Mouse (Mus musculus) ovary, postnatal 10 days (tissue): ENCODE data around the gene Arl3.
A peak's percentile ranks its signal among the peaks of the same experiment; 100 is the strongest.
"Not testable (repeated sequence)": the region's sequence is repeated elsewhere in the genome, so short reads cannot be mapped to it uniquely, and the experiment has no call there.

Source experiments
- DNase-seq: peaks from one replicate; pipeline ENCODE4 v3.0.0; 2022; ENCODE audit warnings: low spot score

The Arl3 gene

GRCm38 (mm10) chr19:46587823-46588508 lies 15.0 kb upstream of the Arl3 start:
- peak; percentile 64 for DNase-seq

DNA sequence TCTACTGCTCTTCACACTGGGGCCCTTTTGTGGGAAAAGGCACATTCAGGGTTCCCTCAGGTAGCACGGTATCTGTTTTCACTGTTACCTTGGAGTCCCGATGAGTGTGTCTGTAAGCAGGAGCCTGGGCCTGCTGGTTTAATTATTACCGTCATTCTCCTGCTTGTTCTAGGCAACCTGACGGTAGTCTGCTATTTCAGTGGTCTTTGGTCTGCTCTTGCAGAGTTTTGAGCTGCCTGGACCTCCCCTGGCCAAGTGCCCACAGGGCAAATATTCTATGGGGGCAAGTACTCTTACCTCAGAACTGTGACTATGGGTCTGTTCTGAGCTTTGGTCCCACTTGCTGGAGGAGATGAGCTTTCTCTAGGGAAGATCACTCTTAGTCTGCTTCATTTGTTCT lies 2.2 kb upstream of the Arl3 start:
- DNase-seq, result no peak

DNA sequence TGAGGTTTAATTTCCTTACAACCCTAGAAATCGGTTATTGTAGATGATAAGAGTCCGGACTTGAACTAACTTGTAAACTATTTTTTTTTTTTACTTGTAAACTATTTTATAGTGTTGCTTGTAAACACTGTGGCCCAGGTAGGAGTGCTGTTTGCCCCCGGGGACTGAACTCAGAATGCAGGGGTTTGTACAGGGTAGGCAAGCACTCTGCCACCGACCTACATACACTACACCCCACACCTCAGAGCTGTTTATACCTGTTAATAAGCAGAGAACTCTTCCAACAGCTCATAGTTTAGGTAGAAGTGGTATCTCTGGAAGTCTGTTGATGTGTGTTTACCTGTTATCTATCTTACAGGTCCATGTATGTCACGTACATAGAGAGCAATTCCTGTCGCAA lies 992 bp upstream of the Arl3 start:
- no peak for DNase-seq

DNA sequence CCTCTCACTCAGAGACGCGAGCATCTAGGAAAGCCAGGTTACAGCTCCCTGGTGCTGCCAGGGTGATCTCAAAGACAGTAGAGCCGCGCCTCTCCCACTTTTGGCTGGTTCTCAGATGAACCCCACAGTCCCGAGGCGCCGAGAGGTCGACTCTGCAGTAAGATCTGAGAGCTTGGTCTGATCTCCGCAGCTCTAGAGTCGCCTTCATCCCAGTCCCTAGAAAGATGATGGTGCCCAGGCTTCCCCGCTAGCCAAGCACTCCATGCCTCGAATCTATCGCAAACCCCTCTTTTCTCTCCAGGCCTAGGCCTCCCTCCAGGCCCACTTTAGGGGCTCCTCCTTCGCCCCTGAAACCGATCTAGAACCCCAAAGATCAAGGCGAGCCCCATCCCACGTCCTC lies 450 bp downstream of the Arl3 start:
- DNase-seq, result no peak

- no peak for DNase-seq
Observed at GRCm38 (mm10) chr19:46571878-46572244, 1.1 kb downstream of the Arl3 start.

- not testable (repeated sequence) for DNase-seq
Observed at GRCm38 (mm10) chr19:46571211-46571877, 1.7 kb downstream of the Arl3 start.

- no peak for DNase-seq
Observed at GRCm38 (mm10) chr19:46564043-46564462, 8.9 kb downstream of the Arl3 start.

DNA sequence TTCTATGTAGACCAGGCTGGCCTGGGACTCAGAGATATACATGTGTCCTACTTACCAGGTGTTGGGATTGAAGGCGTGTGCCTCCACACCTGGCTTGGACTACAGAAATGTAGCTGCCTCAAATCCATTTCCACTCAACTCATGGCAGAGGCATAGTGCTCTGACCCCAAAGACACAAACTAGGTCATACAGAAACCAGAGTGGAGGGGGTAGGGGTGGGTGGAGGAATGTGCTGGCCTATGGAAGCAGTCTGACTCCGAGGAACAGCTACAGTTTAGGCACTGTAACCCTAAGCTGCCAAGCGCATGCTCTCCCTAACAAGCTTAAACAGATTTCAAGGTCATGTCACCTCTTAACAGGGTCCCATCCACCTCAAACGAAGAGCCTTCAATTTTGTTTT lies 9.4 kb downstream of the Arl3 start:
- DNase-seq, result no peak

GRCm38 (mm10) chr19:46562581-46563515 lies 10.2 kb downstream of the Arl3 start:
- no peak for DNase-seq

GRCm38 (mm10) chr19:46562132-46562531 lies 10.9 kb downstream of the Arl3 start:
- DNase-seq, result peak; percentile 14

DNA sequence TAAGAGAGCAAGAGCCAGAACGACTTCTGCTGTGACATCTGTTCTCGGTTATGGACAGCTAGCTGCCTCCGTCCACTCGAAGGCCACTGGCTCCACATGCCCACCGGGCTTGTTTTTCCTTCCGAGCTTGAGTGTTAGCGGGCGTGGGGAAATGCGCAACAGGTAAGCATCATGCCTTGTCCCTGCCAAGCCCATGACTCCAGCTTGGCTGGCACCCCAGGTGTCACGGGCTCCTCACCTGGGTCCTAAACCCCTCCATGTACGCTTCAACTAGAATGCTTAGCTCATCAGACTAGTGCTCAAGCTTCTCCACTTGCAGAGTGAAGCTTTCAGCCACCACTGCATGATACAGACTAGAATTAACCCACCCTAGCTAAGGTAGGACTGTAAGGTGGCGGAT lies 14.4 kb downstream of the Arl3 start:
- DNase-seq, result no peak

DNA sequence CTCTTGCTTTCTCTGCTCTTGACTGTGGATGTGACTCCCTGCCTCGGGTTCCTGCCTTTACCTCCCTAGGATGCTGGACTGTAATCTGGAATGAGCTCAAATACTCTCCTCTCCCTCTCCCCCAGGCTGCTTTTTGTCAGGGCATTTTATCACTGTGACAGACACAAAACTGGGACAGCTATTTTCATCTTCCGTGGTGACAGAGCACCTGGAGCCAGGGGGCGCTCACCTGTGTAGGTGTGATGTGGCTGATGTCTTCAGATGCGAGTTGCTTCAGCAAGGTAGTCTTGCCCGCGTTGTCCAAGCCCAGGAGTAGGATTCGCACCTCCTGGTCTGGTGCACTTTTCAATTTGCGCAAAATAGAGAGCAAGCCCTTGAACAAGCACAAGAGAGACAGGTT lies 15.0 kb downstream of the Arl3 start:
- no peak for DNase-seq

DNA sequence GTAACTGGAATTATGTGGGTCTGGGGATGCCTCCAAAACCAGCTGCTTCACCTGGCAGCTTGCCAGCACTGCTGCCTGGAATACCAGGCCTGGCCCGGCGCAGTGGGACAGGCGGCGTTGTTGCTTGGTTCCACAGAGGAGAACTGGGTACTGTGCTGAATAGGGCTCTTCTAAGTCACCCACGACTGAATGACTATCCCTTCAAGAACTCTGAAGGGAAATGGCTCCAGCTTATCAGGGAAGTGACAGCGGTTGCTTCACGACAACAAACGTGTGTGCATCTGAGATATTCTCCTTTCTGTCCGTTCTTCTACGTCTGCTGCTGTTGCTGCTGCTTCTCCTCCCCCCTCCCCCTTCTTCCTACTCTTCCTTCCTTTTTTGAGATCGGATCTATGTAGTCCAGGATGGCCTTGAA lies 19.4 kb downstream of the Arl3 start:
- no peak for DNase-seq

DNA sequence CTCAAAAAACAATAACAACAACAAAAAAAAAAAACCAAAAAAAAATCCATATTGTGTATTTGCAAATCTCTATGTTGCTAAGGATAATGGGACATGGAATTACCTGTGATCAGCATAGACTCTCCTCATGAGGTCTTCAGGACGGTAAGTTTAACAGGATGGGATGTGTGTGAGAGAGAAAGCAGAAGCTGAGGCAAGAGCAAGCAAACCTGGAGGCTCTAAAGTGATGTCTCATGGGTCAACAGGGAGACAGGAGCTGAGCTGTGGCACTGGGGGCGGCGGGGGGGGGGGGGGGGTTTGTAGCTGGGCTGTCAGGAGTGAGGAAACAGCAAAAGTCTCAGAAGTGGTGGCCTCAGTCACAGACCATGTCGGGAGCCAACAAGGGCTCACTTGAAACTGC lies 20.5 kb downstream of the Arl3 start:
- no peak for DNase-seq

GRCm38 (mm10) chr19:46550385-46550784 lies 22.6 kb downstream of the Arl3 start:
- DNase-seq, result no peak

- DNase-seq, result no peak
Observed at GRCm38 (mm10) chr19:46548110-46548509, 24.9 kb downstream of the Arl3 start.

DNA sequence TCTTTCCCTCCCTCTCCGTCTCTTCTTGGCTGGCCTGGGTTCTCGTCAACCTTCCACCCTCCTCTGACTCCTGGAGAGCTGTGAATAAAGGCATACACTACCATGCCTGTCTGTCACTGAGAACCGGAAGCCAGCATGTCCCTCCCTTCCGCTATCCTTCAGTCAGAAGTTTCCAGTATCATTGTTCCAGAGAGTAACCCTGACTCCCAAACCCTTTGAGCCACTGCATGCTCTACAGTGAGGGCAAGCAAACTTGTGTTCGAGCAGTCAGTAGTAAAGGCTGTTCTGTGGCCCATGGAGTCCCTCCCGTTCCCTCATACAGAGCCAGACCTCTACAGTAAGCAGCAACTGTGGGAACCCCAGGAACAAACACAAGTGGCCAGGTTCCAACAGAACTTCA lies 25.4 kb downstream of the Arl3 start:
- DNase-seq, result no peak

DNA sequence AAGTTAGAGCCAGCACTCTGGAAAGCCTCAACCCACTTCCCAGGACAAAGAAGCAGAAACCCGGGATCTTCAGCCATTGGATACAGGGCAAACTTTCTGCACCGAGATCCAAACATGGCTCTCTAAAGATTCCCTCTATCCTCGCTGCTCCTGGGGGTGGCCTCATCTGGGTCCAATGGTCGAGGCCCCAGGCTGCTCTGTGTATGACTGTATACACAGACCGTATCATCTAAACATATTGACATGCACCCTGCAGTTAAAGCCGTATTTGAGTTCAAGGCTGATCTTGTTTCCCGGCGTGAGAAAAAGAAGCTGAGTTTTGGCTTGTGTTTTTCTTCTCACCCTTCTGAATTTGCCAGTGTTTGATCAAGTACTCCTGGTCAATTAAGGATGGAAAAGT lies 30.2 kb downstream of the Arl3 start:
- DNase-seq, result no peak

DNA sequence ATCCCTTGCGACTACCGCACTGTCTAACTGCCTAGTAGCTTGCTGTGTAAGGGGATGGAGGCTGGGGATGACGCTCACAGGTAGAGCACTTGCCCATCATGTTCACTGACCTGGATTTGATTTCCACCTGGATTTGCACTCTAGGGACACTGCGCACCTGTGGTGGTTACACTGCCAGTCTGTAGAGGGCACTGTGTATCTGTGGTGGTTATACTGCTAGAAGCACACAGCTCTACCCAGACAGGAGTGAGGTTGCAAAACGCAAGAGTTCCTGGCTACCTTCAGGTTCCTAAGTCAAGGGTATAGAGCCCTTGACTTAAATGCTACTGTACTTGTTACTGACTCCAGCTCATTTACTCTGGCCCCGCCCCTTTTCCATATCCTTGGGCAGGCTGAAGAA lies 34.8 kb downstream of the Arl3 start:
- no peak for DNase-seq

GRCm38 (mm10) chr19:46537357-46537756 lies 35.6 kb downstream of the Arl3 start:
- DNase-seq, result no peak

GRCm38 (mm10) chr19:46534542-46535098 lies 38.4 kb downstream of the Arl3 start:
- DNase-seq, result no peak

DNA sequence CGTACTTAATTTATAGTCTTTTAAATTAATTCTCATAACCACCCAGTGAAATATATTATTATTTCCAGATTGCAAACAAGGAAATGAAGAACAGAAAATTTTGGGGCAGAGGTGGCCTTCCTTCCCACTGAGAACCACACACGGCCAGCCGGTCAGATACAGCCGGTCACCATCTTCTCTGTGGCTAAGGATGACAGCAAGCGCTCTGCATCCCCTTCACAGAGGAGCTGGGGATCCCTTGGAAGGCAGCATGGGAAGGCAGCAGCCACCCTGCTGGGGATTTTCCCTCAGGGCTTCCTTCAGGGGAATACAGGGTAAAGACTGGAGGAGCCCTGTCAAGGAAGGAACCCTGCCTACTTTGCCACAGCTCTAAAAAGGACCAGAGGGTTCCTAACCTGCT lies 39.5 kb downstream of the Arl3 start:
- no peak for DNase-seq

- no peak for DNase-seq
Observed at GRCm38 (mm10) chr19:46533066-46533465, 39.9 kb downstream of the Arl3 start.
